Mouse (Mus musculus): ENCODE results near the gene Add2.

Add2 gene

DNA sequence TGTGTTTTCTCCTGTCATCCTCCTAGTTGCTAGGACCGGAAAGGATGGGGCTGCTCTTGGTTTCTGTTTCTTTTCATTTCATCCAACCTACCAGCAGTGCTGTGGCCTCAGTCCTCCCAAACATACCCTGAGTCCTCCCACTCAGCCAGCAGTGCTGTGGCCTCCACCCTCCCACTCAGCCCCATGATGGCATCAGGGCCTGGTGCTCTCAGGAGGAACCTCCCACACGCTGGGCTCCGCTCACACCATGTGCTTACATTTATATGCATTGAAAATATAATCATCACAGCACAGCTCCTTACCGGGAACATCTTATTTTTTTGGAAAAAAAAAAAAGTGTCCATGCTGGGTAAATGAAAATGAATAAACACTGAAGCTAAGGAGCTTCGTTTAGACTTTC lies 20.0 kb downstream of the Add2 start:
- DNase-seq (ENCODE audit: low spot score): no peak

- DNase-seq (ENCODE audit: low spot score): no peak
Measured at GRCm38 (mm10) chr6:86050586-86051268, 22.2 kb downstream of the Add2 start.

GRCm38 (mm10) chr6:86052032-86052459 lies 23.6 kb downstream of the Add2 start:
- DNase-seq (ENCODE audit: low spot score): no peak

DNA sequence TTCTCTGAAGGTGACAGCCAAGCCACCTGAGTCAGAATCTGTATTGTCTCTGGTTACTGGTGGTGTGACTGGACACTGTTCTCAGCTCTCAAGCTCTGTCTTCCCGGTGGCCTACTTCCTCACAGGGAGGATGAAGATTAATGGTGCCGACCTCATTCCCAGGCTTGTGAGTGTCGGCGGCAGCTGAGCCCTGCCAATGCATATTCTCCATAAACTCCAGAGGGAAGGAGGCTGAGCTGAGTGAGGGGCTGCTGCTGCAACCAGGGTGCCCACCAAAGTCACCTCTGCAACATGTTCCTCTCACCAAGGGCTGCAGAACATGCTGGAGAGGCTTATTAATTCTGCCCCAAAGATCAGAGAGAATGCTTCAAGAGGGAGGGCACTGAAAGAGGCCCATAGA lies 24.1 kb downstream of the Add2 start:
- no peak for DNase-seq (ENCODE audit: low spot score)

DNA sequence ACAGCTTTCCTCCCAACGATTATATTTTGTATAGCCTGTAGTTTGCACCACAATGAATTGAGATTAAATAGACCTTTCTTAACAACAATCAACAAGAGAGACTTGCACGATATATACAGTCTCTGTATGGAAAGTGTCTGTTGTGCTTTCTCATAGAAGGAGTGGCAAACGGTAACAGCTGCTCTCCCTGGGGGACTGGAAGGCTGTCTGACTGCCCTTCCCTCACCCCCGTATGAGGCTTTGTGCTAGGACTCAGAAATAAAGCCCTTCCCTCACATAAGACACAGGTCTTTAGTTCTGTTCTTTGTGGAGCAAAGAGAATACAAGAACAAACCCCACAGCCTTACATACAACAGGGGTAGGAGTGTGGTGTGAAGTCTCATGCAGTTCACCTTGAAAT lies 24.6 kb downstream of the Add2 start:
- DNase-seq (ENCODE audit: low spot score): no peak

DNA sequence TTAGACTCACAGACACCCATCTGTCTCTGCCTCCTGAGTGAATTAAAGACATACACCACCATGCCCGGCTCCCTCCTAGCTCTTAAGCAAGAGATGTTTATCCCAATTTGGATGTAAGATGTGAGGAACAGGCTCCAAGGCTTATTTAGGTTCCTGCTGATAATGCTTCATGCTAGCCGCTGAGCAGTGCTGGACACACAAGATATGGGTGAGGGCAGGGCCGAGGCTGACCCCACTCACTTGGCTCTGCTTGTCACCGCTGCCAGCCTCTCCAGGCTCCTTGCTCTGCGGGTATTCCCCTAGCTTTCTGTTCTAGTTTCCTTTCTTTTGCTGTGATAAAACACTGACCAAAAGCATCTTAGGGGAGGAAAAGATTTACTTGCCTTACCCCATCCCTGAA lies 25.1 kb downstream of the Add2 start:
- no peak for DNase-seq (ENCODE audit: low spot score)

GRCm38 (mm10) chr6:86058475-86058874 lies 30.0 kb downstream of the Add2 start:
- no peak for DNase-seq (ENCODE audit: low spot score)

GRCm38 (mm10) chr6:86059151-86059853 lies 30.8 kb downstream of the Add2 start:
- no peak for DNase-seq (ENCODE audit: low spot score)

DNA sequence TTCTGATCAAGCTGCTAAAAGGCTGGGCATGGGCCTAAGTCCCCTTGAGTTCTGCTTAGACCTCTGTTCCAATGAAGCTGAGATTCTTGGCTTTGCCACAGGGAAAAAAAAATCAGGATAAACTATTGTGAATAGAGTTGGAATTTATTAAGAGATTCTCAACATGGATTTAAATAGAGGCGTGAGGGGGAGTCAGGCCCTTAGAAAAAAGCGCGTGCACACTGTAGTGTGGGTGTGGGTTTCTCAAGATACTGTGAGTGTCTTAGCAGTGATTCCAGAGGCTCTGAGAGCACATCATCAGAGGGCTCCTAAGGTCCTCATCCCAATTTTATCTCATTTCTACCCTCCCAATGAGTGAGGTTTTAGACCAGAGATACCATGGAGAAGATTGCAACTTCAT lies 31.7 kb downstream of the Add2 start:
- no peak for DNase-seq (ENCODE audit: low spot score)

DNA sequence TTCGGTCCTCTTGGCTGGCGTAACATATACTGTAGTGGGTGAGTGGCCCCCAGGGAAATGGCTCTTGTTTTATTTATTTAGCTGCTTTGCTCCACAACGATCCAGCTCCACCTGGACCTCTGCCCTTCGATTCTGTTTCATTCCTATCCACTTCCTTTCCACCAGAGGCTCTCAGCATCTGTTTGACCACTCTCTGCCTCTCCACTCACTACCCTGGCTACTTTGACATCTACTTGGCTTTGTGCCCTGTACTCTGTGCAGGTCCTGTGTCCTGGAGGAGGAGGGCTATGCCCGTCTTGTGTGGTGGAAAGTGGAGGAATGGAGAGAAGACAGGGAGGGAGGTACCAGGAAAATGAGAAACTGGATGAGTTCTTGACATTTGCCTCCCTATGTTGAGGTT lies 33.7 kb downstream of the Add2 start:
- DNase-seq (ENCODE audit: low spot score): no peak

- no peak for DNase-seq (ENCODE audit: low spot score)
Measured at GRCm38 (mm10) chr6:86062684-86063083, 34.2 kb downstream of the Add2 start.

GRCm38 (mm10) chr6:86064318-86065016 lies 36.0 kb downstream of the Add2 start:
- no peak for DNase-seq (ENCODE audit: low spot score)

DNA sequence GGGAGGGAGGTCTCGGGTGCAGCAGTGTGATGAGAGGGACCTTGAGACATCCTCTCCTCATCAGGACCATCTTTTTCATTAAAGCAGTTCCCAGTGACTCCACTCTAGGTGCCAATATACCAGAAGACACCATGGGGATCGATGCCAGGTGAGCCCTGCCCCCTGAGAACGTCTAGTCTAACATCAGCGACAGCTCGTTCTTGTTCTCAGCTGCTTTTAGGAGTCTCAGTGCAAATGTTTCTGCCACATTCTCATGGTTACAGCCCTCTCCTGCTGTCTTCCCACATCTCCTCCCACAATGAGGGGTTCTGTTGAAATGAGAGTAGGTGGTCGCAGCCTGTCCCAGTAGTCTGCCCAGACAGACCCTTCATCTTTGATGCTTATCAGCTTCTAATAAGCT lies 38.2 kb downstream of the Add2 start:
- DNase-seq (ENCODE audit: low spot score): no peak

- no peak for DNase-seq (ENCODE audit: low spot score)
Measured at GRCm38 (mm10) chr6:86067145-86067544, 38.7 kb downstream of the Add2 start.

DNA sequence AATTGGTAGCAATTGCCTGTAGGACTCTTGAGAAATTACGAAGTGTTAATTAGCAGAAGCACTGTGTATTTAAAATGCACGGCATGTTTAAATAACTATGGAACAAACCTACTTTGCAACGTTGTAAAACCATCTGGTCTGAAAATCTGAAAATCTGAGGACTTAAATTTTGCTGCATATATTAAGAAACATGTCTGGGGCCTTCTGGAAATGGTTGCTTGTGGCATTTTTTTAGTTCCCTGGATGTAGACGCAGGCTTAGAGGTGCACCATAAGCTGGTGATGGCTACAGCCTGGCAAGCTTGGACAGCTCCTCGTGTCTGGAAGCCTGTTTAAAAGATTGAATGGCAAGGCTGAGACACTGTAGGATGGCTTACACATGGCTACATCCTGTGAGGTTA lies 40.5 kb downstream of the Add2 start:
- DNase-seq (ENCODE audit: low spot score): no peak

- DNase-seq (ENCODE audit: low spot score): no peak
Measured at GRCm38 (mm10) chr6:86069856-86070255, 41.4 kb downstream of the Add2 start.

DNA sequence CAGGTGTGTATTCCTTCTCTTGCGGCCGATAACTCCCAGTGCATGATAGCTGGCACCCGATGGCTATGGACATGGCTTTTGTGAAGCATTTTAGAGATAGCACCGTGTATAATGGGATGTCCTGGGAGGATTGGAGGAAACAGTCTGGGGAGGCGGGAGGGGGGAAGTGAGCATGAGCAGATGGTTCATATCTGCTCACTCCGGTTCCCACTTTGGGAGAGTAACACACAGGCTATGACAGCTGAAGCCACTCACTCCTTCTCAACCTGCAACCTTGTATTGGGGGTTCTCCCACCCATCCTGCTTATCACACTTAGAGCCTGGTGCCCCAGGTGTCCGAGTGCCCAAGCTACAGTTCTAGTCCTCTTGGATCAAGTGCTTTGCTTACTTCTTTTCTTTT lies 41.8 kb downstream of the Add2 start:
- DNase-seq (ENCODE audit: low spot score): no peak

DNA sequence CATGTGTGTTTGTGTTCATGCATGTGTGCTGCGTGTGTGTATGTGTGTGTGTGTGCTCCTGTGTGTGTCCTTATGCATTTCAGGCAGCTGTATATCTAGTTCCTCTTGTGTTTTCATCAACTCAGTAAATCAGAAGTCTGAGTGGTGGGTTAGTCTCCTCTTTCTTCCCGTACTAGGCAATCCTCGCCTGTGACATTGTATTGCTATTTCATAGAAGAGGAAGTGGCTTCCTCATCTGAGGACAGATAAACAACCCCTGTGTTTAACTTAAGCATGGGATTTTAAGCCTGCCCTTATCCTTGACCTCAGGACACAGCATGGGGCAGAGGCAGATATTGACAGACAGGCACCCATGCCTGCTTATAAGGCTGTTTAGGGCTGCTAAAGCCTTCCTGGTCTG lies 45.4 kb downstream of the Add2 start:
- DNase-seq (ENCODE audit: low spot score): no peak

DNA sequence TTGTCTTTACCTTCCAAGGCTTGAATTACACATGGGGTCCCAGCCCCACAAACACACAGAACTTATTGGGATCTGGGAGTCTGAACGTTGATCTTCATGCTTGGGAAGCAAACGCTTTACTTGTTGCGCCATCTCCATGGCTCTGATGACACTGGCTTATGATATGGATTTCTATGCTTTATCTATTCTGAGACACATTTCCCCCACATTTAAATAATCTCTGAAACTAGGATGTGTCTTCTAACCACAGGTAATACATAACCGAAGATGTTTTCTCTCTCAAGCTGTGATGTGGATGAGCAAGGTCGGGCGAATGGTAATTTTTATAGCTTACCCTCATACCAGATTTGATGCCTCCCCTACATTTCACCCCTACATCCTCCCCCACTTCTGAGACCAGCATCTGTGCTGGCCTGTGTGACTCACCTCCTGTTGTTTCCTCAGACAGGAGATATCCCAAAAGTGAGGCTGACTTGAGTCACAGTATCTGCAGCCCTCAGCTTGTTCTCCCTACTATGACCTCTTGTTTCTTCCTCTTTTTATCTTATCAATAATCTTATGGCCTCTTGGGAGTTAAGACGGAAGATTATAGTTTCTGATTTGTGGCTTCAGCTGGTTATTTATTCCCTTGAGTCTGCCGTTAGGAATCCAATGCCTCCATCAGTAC lies 46.2 kb downstream of the Add2 start:
- DNase-seq (ENCODE audit: low spot score): no peak

GRCm38 (mm10) chr6:86076525-86076924 lies 48.0 kb downstream of the Add2 start:
- no peak for DNase-seq (ENCODE audit: low spot score)

- DNase-seq (ENCODE audit: low spot score): no peak
Measured at GRCm38 (mm10) chr6:86077880-86078279, 49.4 kb downstream of the Add2 start.

- DNase-seq (ENCODE audit: low spot score): no peak
Measured at GRCm38 (mm10) chr6:86078361-86079010, 50.0 kb downstream of the Add2 start.

Measured in MN1 (cell line).